Mouse (Mus musculus): Measurements from ENCODE around the gene Bach2.

The Bach2 gene

DNA sequence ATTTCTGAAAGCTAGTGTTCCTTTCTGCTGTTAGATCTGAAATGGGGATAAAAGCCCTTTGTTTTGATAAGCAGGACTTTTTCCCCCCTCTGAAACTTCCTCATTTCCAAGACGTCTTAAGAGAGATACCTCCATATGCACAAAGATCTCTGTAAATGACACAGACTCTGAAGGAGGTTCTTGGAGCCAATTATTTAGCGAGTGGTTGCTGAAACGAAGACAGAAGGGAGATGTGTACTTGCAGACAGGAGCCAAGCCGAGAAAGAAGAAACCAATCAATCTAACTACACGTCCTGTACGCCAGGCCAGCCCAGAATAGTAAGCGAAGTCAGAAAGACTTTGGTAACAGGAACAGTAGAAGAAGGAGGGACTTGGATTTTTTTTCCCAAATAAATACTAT, 295.1 kb downstream of the Bach2 start:
- DNase-seq = no peak

DNA sequence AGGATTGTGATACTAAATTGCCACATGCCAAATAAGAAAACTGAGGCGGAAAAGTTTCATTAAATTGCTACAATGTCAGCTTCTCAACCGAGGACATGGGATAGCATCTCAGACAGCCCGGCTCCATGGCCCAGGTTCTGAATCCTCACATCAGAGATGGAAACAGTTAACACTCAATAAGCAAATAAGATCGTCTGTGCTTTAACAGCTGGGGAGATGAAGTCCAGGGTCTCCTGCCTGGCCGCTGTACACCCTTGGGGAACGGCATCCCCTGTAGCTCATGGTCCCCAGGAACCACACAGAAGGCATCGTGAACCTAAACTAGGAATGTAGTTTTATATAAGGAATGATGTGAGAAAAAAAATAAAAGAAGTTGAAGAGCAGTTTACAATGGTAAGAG, 297.0 kb downstream of the Bach2 start:
- no peak for DNase-seq

DNA sequence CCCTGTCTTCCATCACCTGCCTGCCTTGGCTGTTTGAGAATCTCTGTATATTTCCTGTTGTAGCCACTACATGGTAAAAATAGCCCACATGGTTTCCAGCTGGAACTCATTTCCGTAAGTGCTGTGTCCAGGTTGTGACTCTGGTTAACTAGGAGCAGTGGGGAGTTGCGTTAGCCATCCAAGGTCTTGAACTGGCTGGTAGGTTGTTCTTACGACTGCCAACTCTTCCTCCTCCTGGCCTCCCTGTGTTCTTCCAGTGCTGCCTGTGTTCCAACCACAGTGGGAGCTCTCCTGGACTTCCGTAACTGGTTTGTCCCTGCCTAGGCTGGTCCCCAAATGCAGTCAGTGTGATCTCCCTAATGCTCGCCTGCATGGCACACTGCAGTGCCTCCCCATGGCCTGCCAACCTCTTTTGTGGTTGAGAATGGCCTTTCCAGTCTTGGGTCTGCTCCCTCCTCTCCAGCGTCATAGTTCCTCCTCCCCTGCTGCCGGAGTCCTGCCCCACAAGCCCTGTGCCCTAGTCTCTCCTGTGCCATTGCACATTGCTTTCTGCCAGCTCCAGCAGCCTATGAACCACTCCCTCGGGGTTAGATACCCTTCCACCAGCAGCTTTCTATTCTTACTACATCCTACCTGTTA, 298.4 kb downstream of the Bach2 start:
- DNase-seq = no peak

DNA sequence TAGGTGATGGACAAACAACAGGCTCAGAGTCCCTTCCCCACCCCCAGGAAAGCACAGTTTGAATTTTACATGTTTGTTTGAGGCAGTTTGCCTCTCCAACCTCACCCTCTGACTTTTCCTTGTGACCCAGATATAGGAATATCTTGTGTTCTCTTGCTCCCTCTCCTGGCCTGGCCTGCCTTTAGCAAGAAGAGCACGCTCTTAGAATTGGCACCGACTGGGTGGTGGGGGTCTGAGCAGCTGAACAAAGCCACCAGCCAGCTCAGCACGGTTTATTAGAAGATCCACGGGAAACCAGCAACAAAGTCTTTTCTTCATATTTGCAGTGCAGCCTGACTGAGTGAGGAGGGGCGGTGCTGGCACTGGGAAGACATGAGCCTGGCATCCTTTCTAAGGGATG, 299.5 kb downstream of the Bach2 start:
- DNase-seq = peak in 1 of 2 experiments; percentile 28

DNA sequence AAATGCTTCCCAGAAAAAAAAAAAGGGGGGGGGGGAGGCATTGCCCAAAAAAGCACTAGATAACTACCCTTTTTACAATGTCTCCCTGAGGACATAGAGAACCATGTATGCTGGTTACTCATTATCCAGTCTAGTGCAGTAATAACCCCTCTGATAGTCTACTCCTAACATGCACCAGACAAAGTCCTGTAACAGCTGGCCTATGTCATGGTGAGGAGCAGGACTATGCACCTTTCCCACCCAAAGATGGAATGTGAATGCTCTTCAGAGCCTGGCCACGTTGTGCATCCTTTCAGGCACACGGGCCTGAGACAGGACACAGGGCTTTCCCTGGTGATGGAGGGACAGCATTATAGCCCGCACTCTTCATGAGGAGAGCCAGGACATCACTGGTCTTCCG, 299.9 kb downstream of the Bach2 start:
- no peak for DNase-seq

DNA sequence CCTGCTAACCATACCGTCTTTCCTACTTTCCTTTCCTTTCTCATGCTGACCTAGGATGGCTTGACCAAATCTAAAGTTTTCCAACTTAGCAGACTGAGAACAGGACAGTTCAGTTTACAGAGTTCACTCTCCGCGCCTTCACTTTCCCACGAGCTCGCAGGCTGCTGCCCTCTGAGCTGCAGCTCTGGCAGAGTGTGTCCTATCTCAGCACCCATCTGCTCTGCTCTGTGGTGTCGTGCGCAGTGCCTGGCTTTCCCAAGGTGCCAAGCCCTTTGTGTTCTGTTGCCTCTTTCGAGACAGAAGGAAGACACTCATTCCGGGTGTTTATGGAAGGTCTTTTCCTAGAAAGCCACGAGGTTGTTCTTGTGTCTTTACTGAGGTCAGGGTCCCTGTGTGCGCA, 300.4 kb downstream of the Bach2 start:
- DNase-seq = no peak

DNA sequence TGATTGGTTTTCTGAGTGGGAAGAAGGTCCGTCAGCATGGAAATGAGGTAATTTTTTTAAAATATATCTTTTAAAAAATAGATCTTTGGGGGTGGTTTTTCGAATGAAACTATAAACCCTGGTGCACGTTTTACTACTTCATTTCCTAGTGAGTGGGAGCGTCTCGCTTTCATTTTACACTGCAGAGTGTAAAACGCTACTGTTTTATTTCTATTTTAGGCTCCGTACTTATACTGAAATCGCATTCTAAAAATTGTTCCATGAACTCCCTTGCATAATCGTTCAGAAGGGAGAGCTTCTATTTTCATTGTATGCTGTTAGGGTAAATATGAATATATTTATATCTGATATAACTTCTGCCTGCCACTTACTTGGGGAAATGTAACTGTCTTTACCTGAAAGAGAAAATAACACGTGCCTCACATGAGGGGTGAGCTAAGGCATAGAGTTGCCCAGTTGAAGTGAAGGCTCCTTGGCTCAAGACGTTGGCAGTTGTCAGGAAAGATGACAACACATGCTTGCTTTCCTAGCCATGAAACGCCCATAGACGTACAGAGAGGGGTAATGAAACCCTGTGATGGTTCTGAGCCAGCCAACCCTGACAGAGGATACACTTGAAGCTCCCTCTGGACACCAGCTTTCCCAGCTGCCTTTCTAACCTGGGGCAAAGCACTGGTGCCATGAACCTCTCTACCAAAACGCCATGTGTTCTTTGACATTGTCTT, 306.4 kb downstream of the Bach2 start:
- DNase-seq = no peak

DNA sequence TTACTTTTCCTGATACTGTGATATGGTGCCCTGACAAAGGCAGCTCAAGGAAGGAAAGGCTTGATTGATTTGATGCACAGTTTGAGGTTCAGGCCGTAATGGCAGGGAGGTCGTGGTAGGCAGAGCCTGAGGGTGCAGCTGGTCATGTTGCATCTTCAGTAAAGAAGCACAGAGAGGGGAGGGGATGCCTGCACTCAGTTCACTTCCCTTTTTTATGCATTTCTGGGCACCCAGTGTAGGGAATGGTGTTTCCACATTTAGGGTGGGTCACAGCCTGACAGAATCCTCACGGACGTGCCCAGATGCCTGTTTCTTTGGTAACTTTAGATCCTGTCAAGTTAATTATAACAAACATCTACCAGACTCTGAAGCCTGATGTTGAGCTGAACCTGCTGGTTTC, 306.9 kb downstream of the Bach2 start:
- DNase-seq = no peak

DNA sequence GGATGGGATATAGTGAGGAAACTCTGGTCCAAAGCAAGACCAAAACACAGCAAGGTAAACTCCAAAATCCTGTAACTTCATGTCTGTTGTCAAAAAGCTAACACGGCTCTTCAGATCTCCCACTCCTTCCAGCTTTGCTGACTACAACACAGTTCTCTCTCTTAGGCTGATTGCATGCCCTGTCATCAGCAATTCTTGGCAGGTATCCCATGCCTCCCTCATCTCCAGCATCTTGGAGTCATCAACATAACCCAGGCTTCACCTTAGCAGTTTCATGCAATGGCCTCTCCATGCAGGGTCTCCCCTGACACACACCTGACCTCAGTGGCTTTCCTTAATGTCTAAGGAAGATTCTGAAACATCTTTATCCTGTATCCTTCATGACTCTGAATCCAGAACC, 310.5 kb downstream of the Bach2 start:
- DNase-seq = no peak

DNA sequence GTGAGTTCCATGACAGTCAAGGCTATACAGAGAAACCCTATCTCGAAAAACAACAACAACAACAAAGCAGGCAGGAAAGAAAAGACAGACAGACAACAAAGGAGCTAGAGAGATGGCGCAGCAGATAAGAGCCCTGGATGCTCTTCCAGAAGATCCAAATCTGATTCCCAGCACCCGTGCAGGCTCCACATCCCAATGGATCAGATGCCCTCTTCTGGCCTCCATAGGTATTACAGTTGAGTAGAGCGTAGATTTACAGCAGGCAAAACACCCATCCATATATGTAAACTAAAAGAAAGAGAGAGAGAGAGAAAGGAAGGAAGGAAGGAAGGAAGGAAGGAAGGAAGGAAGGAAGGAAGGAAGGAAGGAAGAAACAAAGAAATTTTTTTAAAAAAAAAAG, 312.7 kb downstream of the Bach2 start:
- DNase-seq = no peak

DNA sequence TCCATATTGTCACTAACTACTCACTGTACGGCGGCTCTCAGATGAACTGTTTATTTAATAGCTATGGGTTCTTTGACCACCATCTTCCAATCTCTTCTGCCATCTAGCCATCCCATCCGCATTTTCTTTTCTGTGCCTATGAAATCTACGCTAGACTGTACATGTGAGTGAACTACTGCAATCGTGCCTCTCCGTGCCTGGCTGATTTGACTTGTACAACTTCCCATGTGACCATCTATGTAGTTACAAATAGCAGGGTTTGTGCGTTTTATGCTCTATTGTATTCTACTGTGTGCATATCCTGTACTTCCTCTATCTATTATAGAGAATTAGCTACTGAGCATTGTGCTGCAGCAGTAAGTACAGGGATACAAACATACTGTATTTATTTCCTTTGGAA, 316.9 kb downstream of the Bach2 start:
- no peak for DNase-seq

DNA sequence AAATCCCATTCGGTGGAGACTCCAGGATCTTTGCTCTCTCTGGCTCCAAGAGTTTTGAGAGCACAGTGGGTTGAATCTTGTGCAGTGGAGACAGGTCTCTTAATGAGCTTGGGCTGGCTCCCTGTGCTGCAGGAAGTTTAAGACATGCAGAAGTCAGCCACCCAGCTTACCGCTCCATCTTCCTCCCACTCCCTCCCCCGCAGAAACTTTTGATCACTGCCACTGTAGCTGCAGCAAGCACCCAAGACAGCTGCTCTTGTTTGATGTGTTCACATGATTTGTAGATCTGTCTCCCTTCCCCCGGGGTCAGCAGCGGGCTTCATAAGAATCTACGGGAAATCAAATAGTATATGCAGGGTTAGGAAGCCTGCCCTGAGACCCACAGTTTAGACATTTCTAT, 321.6 kb downstream of the Bach2 start:
- peak; percentile 41 to 46 for DNase-seq

DNA sequence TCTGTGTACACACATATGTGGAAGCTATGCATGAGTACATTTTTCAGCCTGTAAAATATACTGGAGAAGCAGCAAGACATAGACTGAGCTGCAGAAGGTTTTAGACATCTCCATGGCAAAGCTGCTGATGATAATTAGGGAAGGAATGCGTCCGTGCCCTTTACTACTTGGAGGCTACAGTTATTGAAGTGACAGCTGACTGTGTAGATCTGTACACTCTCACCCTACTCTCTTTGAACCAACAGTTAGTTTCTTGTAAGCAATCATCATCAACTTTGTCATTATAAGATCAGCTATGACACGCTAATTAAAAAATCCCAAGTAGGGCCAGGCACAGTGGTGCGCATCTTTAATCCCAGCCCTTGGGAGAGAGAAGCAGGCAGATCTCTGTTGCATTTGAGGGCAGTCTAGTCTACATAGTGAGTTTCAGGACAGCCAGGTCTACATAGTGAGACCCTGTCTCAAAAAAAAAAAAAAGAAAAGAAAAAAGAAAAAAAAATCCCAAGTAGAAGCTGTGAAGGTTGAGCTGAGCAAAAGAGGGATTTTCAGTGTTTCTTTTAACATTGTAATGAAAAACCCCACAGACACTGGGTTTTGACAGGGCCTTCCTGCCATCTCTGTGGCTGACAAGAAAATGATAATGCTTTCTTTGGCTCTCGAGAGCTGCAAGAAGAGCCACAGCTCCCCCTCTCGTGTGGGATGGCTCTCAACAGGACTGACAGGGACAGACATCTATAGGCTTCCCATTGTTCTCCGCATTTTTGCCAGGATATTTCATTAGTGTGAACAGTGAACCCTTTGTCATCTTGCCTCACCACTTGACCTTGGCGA, 322.3 kb downstream of the Bach2 start:
- no peak for DNase-seq

DNA sequence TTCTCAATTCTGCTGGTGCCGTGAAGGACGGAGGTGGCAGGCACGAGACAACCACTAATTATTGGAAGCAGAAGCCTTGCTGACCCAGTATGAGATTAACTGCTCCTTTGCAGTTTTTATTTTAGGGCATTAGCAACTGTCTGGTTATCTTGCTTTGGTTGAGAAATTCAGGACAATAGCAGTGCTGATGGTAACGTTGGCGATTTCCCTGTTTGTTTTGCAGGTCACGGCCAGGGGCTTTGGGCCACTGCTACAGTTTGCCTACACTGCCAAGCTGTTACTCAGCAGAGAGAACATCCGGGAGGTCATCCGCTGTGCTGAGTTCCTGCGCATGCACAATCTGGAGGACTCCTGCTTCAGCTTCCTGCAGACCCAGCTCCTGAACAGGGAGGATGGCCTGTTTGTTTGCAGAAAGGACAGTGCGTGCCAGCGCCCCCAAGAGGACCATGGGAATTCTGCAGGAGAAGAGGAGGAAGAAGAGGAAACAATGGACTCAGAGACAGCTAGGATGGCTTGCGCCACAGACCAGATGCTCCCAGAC, 323.0 kb downstream of the Bach2 start:
- DNase-seq = peak; percentile 16 to 27

DNA sequence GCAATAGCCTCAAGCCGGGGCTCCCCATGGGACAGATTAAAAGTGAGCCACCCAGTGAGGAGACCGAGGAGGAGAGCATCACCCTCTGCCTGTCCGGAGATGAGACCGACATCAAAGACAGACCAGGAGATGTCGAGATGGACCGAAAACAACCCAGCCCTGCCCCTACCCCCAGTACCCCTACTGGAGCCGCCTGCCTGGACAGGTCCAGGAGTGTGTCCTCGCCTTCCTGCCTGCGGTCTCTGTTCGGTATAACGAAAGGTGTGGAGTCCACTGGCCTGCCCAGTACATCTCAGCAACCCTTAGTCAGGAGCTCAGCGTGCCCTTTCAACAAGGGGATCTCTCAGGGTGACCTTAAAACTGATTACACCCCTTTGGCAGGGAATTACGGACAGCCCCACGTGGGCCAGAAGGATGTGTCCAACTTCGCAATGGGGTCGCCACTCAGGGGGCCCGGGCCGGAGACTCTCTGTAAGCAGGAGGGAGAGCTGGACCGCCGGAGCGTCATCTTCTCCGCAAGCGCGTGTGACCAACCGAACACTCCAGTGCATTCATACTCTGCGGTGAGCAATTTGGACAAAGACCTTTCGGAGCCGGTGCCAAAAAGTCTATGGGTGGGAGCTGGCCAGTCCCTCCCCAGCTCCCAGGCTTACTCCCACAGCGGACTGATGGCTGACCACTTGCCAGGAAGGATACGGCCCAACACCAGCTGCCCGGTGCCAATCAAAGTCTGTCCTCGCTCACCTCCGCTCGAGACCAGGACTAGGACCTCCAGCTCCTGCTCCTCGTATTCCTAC, 323.9 kb downstream of the Bach2 start:
- DNase-seq = no peak

DNA sequence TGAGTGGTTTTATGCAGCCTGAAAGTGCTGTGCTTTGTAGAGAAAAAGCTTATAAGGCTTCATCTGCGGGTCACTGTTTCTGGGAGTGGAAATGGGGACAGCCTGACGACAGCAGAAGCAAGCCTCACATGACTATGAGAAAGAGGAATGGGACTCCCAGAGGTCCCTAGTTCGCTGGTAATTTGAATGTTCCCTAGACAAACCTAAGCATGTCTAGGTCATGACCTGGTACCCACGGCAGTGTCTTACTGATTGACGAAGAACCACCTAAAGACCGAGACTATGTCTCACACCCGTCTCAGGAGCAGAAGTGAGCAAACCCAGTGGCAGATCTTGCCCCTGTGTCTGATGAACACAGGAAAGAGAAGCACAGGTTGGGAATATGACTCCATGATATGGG, 325.8 kb downstream of the Bach2 start:
- DNase-seq = no peak

DNA sequence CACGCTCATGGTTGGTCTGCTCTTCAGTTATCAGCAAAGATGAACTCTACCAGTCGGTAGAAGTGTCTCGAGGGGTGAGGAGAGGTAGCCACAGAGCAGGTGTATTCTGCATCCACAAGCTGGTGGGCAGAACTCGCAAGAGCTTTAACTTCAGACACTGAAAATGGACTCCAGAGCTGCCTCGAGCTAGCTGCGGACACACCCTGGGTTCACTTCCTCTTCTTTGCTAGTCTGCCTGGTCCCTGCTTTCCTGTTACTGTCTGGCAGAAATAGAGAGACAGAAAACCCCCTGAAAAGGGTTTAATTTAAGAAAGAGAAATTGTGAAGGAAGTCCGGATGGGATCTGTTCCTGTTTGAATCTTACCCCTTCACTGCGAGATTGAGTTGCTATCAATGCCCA, 326.3 kb downstream of the Bach2 start:
- peak; percentile 45 to 49 for DNase-seq

DNA sequence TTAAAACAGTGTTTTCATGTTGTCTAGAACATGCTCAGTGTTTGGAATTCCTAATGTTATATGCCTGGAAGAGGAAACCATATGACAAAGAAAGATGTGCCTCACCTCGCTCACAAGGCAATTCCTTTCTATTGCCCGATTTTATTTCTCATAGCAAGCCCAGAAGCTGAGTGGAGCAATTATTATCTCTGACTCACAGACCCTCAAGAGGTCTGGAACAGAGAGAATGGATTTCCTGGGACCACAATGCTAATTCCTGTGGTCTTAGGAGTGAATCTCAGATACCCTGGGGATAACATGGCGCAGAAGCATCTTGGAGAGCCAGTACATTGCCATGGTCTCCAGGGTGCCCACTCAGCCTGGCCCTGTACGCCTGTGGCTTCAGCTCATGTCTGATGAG, 330.4 kb downstream of the Bach2 start:
- DNase-seq = no peak

DNA sequence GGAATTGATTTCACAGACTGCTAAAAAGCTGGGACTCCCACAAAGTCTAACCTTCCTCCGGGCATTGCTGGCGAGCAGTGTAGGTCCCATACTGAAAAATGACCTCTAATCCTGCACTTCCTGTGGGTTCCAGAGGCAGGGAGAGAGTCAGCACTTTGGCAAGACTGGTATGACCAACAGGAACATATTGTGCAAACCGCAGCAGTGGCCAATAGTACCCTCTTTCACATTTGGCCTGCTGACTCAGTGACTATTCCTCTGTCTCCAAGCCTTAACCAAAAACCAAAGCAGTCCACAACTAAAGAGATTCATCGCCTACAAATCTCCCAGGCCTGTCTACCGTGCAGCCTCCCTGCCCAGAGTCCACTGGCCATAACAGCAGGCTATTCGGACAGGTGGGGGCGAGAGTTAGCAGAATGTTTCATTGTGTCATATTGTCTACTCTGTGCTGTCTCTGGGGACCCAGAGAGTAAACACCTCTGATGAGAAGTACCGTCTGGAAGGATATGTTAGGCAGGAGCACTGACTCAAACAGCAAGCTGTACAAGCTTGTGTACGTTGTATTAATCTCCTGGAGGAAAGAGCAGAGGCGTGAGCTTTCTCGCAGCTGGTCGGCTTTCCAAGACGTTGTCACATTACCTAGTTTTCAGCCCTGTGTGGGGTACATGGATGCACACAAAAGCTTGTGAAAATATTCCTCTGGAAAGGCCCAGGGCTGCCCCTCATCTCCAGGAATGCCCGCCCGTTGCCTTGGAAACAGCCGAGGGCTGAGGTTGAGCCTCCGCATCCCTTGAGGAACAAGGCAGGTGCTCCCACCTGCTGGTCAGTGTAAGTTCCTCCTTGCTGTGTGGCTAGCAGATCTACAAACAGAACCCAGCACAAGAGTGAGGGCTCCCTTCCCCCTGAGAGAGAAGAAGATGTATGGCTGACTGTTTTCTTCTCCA, 331.7 kb downstream of the Bach2 start:
- DNase-seq = no peak

DNA sequence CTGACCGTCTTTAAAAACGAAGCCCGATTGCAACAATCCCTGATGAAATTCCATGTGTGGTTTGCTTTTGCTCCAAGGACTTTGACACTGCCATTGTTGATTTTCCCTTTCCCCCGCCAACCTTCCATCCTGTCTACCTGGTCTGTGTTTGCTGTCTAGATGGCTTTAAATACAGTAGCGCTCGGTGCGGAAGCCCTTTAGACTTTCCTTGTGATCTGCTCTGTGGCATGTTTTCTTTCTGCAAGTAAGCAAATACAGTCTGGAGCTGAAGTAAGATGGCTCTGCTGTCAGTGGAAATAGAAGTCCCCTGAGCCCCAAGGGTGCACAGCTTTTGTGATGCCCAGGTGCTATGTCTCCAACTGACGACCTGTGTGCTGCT, 332.3 kb downstream of the Bach2 start:
- DNase-seq = no peak

DNA sequence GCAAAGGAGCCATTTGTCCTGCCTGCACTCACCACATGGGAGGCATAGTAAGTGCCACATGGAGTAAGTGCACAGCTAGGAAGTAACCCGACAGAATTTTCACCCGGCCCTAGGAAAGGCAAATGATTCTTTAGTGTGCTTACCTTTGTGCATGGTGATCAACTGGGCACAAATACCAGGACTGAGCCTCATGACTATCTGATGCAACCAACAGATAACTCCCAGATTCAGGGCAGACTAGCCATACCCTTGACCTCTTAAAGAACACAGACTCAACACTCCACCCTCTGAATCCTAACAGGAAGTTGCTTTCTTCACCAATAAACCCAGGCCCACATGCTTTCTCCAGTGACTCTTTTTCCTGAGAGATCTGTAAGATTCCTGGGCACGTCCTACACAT, 332.8 kb downstream of the Bach2 start:
- no peak for DNase-seq

DNA sequence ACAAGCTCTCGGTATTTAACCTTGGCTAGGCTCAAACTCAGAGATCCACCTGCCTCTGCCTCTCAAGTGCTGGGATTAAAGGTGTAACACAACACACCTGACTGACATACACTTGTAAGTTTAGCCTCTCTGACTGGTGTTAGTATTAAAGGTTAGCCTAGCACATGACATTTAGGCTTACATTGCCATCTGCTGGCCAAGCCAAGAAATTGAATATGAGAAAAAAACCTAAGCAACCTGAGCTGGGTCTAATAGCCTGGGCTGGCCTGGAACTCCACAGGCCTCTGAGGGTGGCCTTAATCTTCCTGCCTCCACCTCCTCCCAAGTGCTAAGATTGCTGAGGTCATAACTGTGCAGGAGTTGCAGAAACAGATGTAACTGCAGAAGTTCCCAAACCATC, 333.5 kb downstream of the Bach2 start:
- no peak for DNase-seq

Data from spleen, adult 18-20 months (tissue).